Mouse (Mus musculus) embryonic facial prominence, embryonic 12.5 days (tissue): ENCODE data around the gene Gm17349. TPM values are rescaled to one million over a fixed set of nuclear protein-coding genes. Genes with fewer than 3 reads are reported as not detected.

Source experiments
- ATAC-seq: fragments of 200-750 bp; cut with Nextera tagmentation; 2 replicates; pipeline ENCODE4 v1.8.0; 2017; ENCODE audit not compliant: insufficient number of reproducible peaks, insufficient read depth, low FRiP score, low TSS enrichment
- H3K27ac ChIP-seq: fragments of 300-500 bp; sonication (generic); 2 replicates; pipeline ENCODE4 v1.5.1; 2016; ENCODE audit warnings: mild to moderate bottlenecking
- H3K27me3 ChIP-seq: fragments of 300-500 bp; sonication (generic); 2 replicates; pipeline ENCODE4 v1.6.1; 2016; ENCODE audit warnings: mild to moderate bottlenecking, moderate library complexity
- H3K36me3 ChIP-seq: fragments of 300-500 bp; sonication (generic); 2 replicates; pipeline ENCODE4 v1.6.1; 2016; ENCODE audit warnings: mild to moderate bottlenecking
- H3K4me1 ChIP-seq: fragments of 300-500 bp; sonication (generic); 2 replicates; pipeline ENCODE4 v1.6.1; 2016
- H3K4me2 ChIP-seq: fragments of 300-500 bp; sonication (generic); replicated peaks from 2 replicates; pipeline ENCODE4 v1.6.1; 2016; ENCODE audit warnings: mild to moderate bottlenecking, moderate library complexity
- H3K4me3 ChIP-seq: fragments of 300-500 bp; sonication (generic); 2 replicates; pipeline ENCODE4 v1.5.1; 2016; ENCODE audit warnings: mild to moderate bottlenecking
- H3K9ac ChIP-seq: fragments of 300-500 bp; sonication (generic); 2 replicates; pipeline ENCODE4 v1.6.1; 2016; ENCODE audit warnings: mild to moderate bottlenecking, moderate library complexity
- H3K9me3 ChIP-seq: fragments of 300-500 bp; sonication (generic); 2 replicates; pipeline ENCODE4 v1.6.1; 2016; ENCODE audit warnings: mild to moderate bottlenecking, moderate library complexity
- WGBS: fragments of 180-500 bp; shearing (Covaris S2); methylation state at CpG from one replicate; pipeline ENCODE4 v1.1.7; 2016; 5-methylcytosine and 5-hydroxymethylcytosine counted together
- polyA plus RNA-seq: library from polyadenylated mRNA; unstranded; fragments of >200 nt; fragmentation: Nextera tagmentation; extraction: Ambion mirVana; gene quantifications from 2 replicates; pipeline ENCODE4 v1.2.1, GENCODE M21; 2016

The Gm17349 gene
- polyA plus RNA-seq, 1 experiment from 2014 or later: not detected

GRCm38 (mm10) chr15:99688712-99689111, 16.6 kb downstream of the Gm17349 start:
- Histone ChIP-seq H3K4me2 (no peak overlapping the region), H3K27me3 (peaks cover 11% of the 10 kb centered on the region; the same call in 1 of the 2 replicates), H3K4me1 (peaks cover 6% of the 10 kb centered on the region; the same call in 1 of the 2 replicates), H3K36me3 (no peaks in the 10 kb centered on the region), H3K27ac (no peak overlapping the region), H3K9ac (no peak overlapping the region), H3K9me3 (no peaks in the 10 kb centered on the region), H3K4me3 (no peak overlapping the region)
- ATAC-seq: no peak
- 3% methylated on average over 4 of the region's 4 CpGs for WGBS

GRCm38 (mm10) chr15:99684156-99684555, 21.1 kb downstream of the Gm17349 start:
- Histone ChIP-seq H3K27ac (no peak overlapping the region), H3K27me3 (peaks cover 3% of the 10 kb centered on the region; the same call in 1 of the 2 replicates), H3K9ac (no peak overlapping the region), H3K4me1 (no peaks in the 10 kb centered on the region), H3K36me3 (no peaks in the 10 kb centered on the region), H3K9me3 (no peaks in the 10 kb centered on the region), H3K4me2 (no peak overlapping the region), H3K4me3 (no peak overlapping the region)
- 90% methylated on average over 5 of the region's 5 CpGs for WGBS
- no peak for ATAC-seq

GRCm38 (mm10) chr15:99682880-99683279, 22.4 kb downstream of the Gm17349 start:
- no peak overlapping the region for H3K27ac ChIP-seq
- no peaks in the 10 kb centered on the region for H3K9me3 ChIP-seq
- no peak overlapping the region for H3K4me2 ChIP-seq
- no peak for ATAC-seq
- no peaks in the 10 kb centered on the region for H3K36me3 ChIP-seq
- WGBS: 89% methylated on average over 7 of the region's 7 CpGs
- H3K27me3 ChIP-seq: no peaks in the 10 kb centered on the region
- H3K9ac ChIP-seq: no peak overlapping the region
- H3K4me1 ChIP-seq: 0 out of 2 replicates have a peak, but pooled peaks cover 5% of the 10 kb centered on the region
- no peak overlapping the region for H3K4me3 ChIP-seq

- peaks cover 4% of the 10 kb centered on the region; the same call in 1 of the 2 replicates for H3K27me3 ChIP-seq
- no peak overlapping the region for H3K4me3 ChIP-seq
- no peak overlapping the region for H3K9ac ChIP-seq
- no peak overlapping the region for H3K4me2 ChIP-seq
- no peaks in the 10 kb centered on the region for H3K36me3 ChIP-seq
- H3K9me3 ChIP-seq: no peaks in the 10 kb centered on the region
- ATAC-seq: no peak
- 0 out of 2 replicates have a peak, but pooled peaks cover 5% of the 10 kb centered on the region for H3K4me1 ChIP-seq
- H3K27ac ChIP-seq: no peak overlapping the region
- 57% methylated on average over 7 of the region's 7 CpGs for WGBS
Measured at GRCm38 (mm10) chr15:99679008-99679407, 26.3 kb downstream of the Gm17349 start.

- Histone ChIP-seq H3K9ac (no peak overlapping the region), H3K36me3 (no peaks in the 10 kb centered on the region), H3K27me3 (peaks cover 6% of the 10 kb centered on the region), H3K9me3 (no peaks in the 10 kb centered on the region), H3K4me3 (no peak overlapping the region), H3K4me1 (0 out of 2 replicates have a peak, but pooled peaks cover 5% of the 10 kb centered on the region), H3K27ac (no peak overlapping the region), H3K4me2 (no peak overlapping the region)
- 14% methylated on average over 13 of the region's 13 CpGs for WGBS
- ATAC-seq: no peak
Measured at GRCm38 (mm10) chr15:99678063-99678800, 27.1 kb downstream of the Gm17349 start.

GRCm38 (mm10) chr15:99677089-99677488, 28.2 kb downstream of the Gm17349 start:
- 26% methylated on average over 8 of the region's 8 CpGs for WGBS
- no peaks in the 10 kb centered on the region for H3K9me3 ChIP-seq
- peaks cover 16% of the 10 kb centered on the region for H3K27me3 ChIP-seq
- ATAC-seq: no peak
- 0 out of 2 replicates have a peak, but pooled peaks cover 5% of the 10 kb centered on the region for H3K4me1 ChIP-seq
- no peak overlapping the region for H3K4me2 ChIP-seq
- no peak overlapping the region for H3K9ac ChIP-seq
- no peak overlapping the region for H3K27ac ChIP-seq
- H3K4me3 ChIP-seq: no peak overlapping the region
- H3K36me3 ChIP-seq: no peaks in the 10 kb centered on the region

- Histone ChIP-seq H3K4me3 (no peak overlapping the region), H3K36me3 (no peaks in the 10 kb centered on the region), H3K9me3 (no peaks in the 10 kb centered on the region), H3K27ac (no peak overlapping the region), H3K4me1 (peaks cover 10% of the 10 kb centered on the region; the same call in 1 of the 2 replicates), H3K27me3 (peaks cover 38% of the 10 kb centered on the region), H3K4me2 (no peak overlapping the region), H3K9ac (no peak overlapping the region)
- ATAC-seq: no peak
- WGBS: 61% methylated on average over 3 of the region's 3 CpGs
Measured at GRCm38 (mm10) chr15:99674866-99675265, 30.4 kb downstream of the Gm17349 start.

- H3K36me3 ChIP-seq: no peaks in the 10 kb centered on the region
- H3K27me3 ChIP-seq: peaks cover 54% of the 10 kb centered on the region
- H3K4me2 ChIP-seq: no peak overlapping the region
- H3K4me1 ChIP-seq: peaks cover 7% of the 10 kb centered on the region; the same call in 1 of the 2 replicates
- H3K9ac ChIP-seq: no peak overlapping the region
- no peak for ATAC-seq
- WGBS: 67% methylated on average over 14 of the region's 14 CpGs
- no peak overlapping the region for H3K4me3 ChIP-seq
- H3K27ac ChIP-seq: no peak overlapping the region
- H3K9me3 ChIP-seq: no peaks in the 10 kb centered on the region
Measured at GRCm38 (mm10) chr15:99671783-99672182, 33.5 kb downstream of the Gm17349 start.

- H3K27ac ChIP-seq: no peak overlapping the region
- WGBS: 11% methylated on average over 15 of the region's 17 CpGs
- peaks cover 7% of the 10 kb centered on the region; the same call in 1 of the 2 replicates for H3K4me1 ChIP-seq
- peak overlapping the region; percentile 59 for H3K4me3 ChIP-seq
- no peaks in the 10 kb centered on the region for H3K9me3 ChIP-seq
- no peaks in the 10 kb centered on the region for H3K36me3 ChIP-seq
- no peak for ATAC-seq
- peak overlapping the region; percentile 98 for H3K4me2 ChIP-seq
- H3K9ac ChIP-seq: peak overlapping the region; percentile 70
- H3K27me3 ChIP-seq: peaks cover 61% of the 10 kb centered on the region
Measured at GRCm38 (mm10) chr15:99670964-99671670, 34.2 kb downstream of the Gm17349 start.

GRCm38 (mm10) chr15:99670154-99670821, 35.0 kb downstream of the Gm17349 start, which contains the start of gene Asic1:
Gene Asic1 (plus strand): TSS chr15:99670368.
- peak within 1 kb of the TSS; percentile 70 for H3K9ac ChIP-seq
- H3K9me3 ChIP-seq: no peaks in the 10 kb centered on the region
- ATAC-seq: peak; percentile 50; the same call in 1 of the 2 replicates
- WGBS: under 1% methylated on average over 48 of the region's 74 CpGs
- H3K27me3 ChIP-seq: peaks cover 69% of the 10 kb centered on the region
- no peaks in the 10 kb centered on the region for H3K36me3 ChIP-seq
- H3K4me2 ChIP-seq: peak within 1 kb of the TSS; percentile 98
- peak within 1 kb of the TSS; percentile 59 for H3K4me3 ChIP-seq
- no peak within 1 kb of the TSS for H3K27ac ChIP-seq
- peaks cover 8% of the 10 kb centered on the region; the same call in 1 of the 2 replicates for H3K4me1 ChIP-seq

GRCm38 (mm10) chr15:99669392-99669791, 35.9 kb downstream of the Gm17349 start:
- H3K4me1 ChIP-seq: peaks cover 15% of the 10 kb centered on the region
- H3K9me3 ChIP-seq: no peaks in the 10 kb centered on the region
- peaks cover 73% of the 10 kb centered on the region for H3K27me3 ChIP-seq
- no peak for ATAC-seq
- H3K4me3 ChIP-seq: peak overlapping the region; percentile 59; the same call in 1 of the 2 replicates
- H3K9ac ChIP-seq: no peak overlapping the region
- no peak overlapping the region for H3K27ac ChIP-seq
- no peak overlapping the region for H3K4me2 ChIP-seq
- H3K36me3 ChIP-seq: no peaks in the 10 kb centered on the region
- WGBS: 0% methylated on average over 1 of the region's 1 CpGs
